Comparison of ENCODE assay signal across 9 mouse cellular contexts in the genomic region with DNA sequence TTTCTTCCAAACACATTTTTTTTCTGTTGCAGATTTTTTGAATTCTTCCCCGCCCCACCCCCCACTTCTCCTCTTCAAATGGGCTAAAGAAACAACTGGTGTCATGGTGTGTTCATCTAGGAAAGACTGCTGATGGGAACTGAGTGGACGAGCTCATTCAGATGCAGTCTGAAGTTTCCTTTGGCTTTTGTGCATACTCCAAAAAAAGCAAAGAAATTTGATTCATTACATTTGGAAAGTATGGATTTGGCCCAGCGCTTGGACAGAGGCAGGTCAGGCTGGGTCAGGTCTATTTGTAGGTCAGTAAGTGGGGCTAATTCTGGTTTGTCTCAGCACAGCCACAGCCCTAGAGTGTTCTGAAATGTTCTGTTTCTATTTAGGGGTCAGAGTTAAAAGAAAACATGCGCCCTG.
A peak's percentile ranks its signal among the peaks of the same experiment; 100 is the strongest.
DNase-seq lines count a peak whose midpoint lies in the region; ATAC-seq and TF ChIP-seq lines count a peak whose summit lies in the region.
"Had no signal": no experiment of that assay in that cellular context is flagged by ENCODE, and none has a peak within 500 bp of the region (broad histone marks: within the 10 kb centered on the region; RNA-seq: fewer than 3 reads in every experiment).

No protein-coding gene starts in this region.

- H3K27me3 ChIP-seq in lung, embryonic 15.5 days: no peaks in the 10 kb centered on the region
- H3K27me3 ChIP-seq in midbrain, postnatal 0 days (ENCODE audit: insufficient read depth, low read length): no peaks in the 10 kb centered on the region
- H3K27me3 ChIP-seq in cerebellum, adult 2 months (ENCODE audit: control insufficient read depth, insufficient read depth, low read length): no peaks in the 10 kb centered on the region
- H3K27me3 ChIP-seq: limb, embryonic 12.5 days had no signal

- TF ChIP-seq POLR2A in cerebellum, adult 2 months (IDR thresholded peaks at IDR 0.05; ENCODE audit: borderline replicate concordance, insufficient read depth, low read length): no peak

- no peak for TF ChIP-seq CTCF in midbrain, postnatal 0 days (IDR thresholded peaks at IDR 0.05)
- TF ChIP-seq CTCF in cerebellum, adult 2 months (IDR thresholded peaks at IDR 0.05; ENCODE audit: borderline replicate concordance, insufficient read depth, low read depth, low read length): no peak

- H3K4me3 ChIP-seq in lung, embryonic 15.5 days: no peak overlapping the region
- H3K4me3 ChIP-seq in midbrain, postnatal 0 days (ENCODE audit: low read depth, low read length): no peak overlapping the region
- no peak overlapping the region for H3K4me3 ChIP-seq in cerebellum, adult 2 months (replicated peaks; ENCODE audit: insufficient read depth, low read depth, low read length)
- H3K4me3 ChIP-seq: limb, embryonic 12.5 days had no signal

- H3K9ac ChIP-seq in lung, embryonic 15.5 days: no peak overlapping the region
- H3K9ac ChIP-seq in midbrain, postnatal 0 days (replicated peaks; ENCODE audit: low read length, poor library complexity, severe bottlenecking): no peak overlapping the region
- H3K9ac ChIP-seq: limb, embryonic 12.5 days had no signal

- peaks cover 30% of the 10 kb centered on the region; the same call in 1 of the 2 replicates for H3K4me1 ChIP-seq in lung, embryonic 15.5 days
- no peaks in the 10 kb centered on the region for H3K4me1 ChIP-seq in midbrain, postnatal 0 days (ENCODE audit: insufficient read depth, low read length)
- no peaks in the 10 kb centered on the region for H3K4me1 ChIP-seq in cerebellum, adult 2 months (ENCODE audit: control insufficient read depth, insufficient read depth, low read length)
- H3K4me1 ChIP-seq: limb, embryonic 12.5 days had no signal

- H3K27ac ChIP-seq in lung, embryonic 15.5 days: peak overlapping the region; percentile 76
- H3K27ac ChIP-seq in midbrain, postnatal 0 days (ENCODE audit: low read depth, low read length): no peak overlapping the region
- no peak overlapping the region for H3K27ac ChIP-seq in cerebellum, adult 2 months (ENCODE audit: insufficient read depth, low read length)
- H3K27ac ChIP-seq: limb, embryonic 12.5 days had no signal

- H3K36me3 ChIP-seq in lung, embryonic 15.5 days: no peaks in the 10 kb centered on the region
- no peaks in the 10 kb centered on the region for H3K36me3 ChIP-seq in midbrain, postnatal 0 days (ENCODE audit: insufficient read depth, low read length)
- H3K36me3 ChIP-seq: limb, embryonic 12.5 days had no signal

- ATAC-seq in lung, embryonic 15.5 days (ENCODE audit: borderline replicate concordance, extremely low read depth, low FRiP score, low TSS enrichment): peak; percentile 87
- no peak for ATAC-seq in midbrain, postnatal 0 days (ENCODE audit: low FRiP score)

- DNase-seq in embryo, embryonic 10 days (ENCODE audit: low spot score): peak; percentile 58
- peak; percentile 16 for DNase-seq in forelimb bud, embryonic 11.5 days (ENCODE audit: low read depth, low spot score)
- DNase-seq in heart, postnatal 36 days: peak; percentile 13 to 44
- no peak for DNase-seq in midbrain, postnatal 0 days (ENCODE audit: low spot score)
- no peak for DNase-seq in spleen, adult 18-20 months
- DNase-seq in cerebellum, adult 2 months: no peak
- no peak for DNase-seq in left cerebral cortex, adult 9 months (ENCODE audit: low spot score in 2 of 2)

- WGBS in lung, embryonic 15.5 days: 21% methylated on average over 4 of the region's 4 CpGs
- WGBS in midbrain, postnatal 0 days: 71% methylated on average over 4 of the region's 4 CpGs
- WGBS in cerebellum, adult 2 months: 80% methylated on average over 4 of the region's 4 CpGs

- no peak overlapping the region for H3K4me2 ChIP-seq in lung, embryonic 15.5 days
- H3K4me2 ChIP-seq in midbrain, postnatal 0 days (ENCODE audit: low read depth, low read length, poor library complexity, severe bottlenecking): no peak overlapping the region
- H3K4me2 ChIP-seq: limb, embryonic 12.5 days had no signal

- no peaks in the 10 kb centered on the region for H3K9me3 ChIP-seq in lung, embryonic 15.5 days
- H3K9me3 ChIP-seq in midbrain, postnatal 0 days (ENCODE audit: low read length): no peaks in the 10 kb centered on the region
- H3K9me3 ChIP-seq: limb, embryonic 12.5 days had no signal

- intact Hi-C loops in heart, postnatal 36 days (cut with DNase I): loop anchor here (2.0 to 5.0 kb wide), 2 partner anchors 42 to 45 kb away; no protein-coding TSS in a partner anchor

Comparison
In these comparisons a context has a peak if more than half of its experiments do, and no peak if none do; other contexts are left out.
1. DNase-seq: peak in embryo, embryonic 10 days (single experiment), forelimb bud, embryonic 11.5 days (single experiment) and heart, postnatal 36 days (2 of 2); none in midbrain, postnatal 0 days (single experiment), spleen, adult 18-20 months (0 of 2), cerebellum, adult 2 months (0 of 2) and left cerebral cortex, adult 9 months (0 of 2).